In genomic region chr2:172371258-172371657, GRCm38 (mm10) we compare ENCODE assay signal across 8 mouse cellular contexts. TPM values are rescaled to one million over a fixed set of nuclear protein-coding genes. Genes with fewer than 3 reads are reported as not detected.
DNase-seq lines count a peak whose midpoint lies in the region; ATAC-seq and TF ChIP-seq lines count a peak whose summit lies in the region.

No protein-coding gene starts in this region.

- H3K4me1 ChIP-seq in lung, embryonic 14.5 days (ENCODE audit: insufficient read depth) = peaks cover 15% of the 10 kb centered on the region; the same call in 1 of the 2 replicates
- H3K4me1 ChIP-seq in embryonic facial prominence, embryonic 12.5 days = peaks cover 23% of the 10 kb centered on the region
- H3K4me1 ChIP-seq in intestine, embryonic 16.5 days (ENCODE audit: control insufficient read depth, insufficient read depth, low read length) = peaks cover 22% of the 10 kb centered on the region
- H3K4me1 ChIP-seq in neural tube, embryonic 14.5 days (ENCODE audit: control insufficient read depth, insufficient read depth, low read length) = 0 out of 2 replicates have a peak, but pooled peaks cover 7% of the 10 kb centered on the region

- peak overlapping the region; percentile 78 for H3K27ac ChIP-seq in lung, embryonic 14.5 days (ENCODE audit: low read depth)
- peak overlapping the region; percentile 80 for H3K27ac ChIP-seq in embryonic facial prominence, embryonic 12.5 days
- peak overlapping the region; percentile 77 for H3K27ac ChIP-seq in intestine, embryonic 16.5 days (ENCODE audit: low read length)
- H3K27ac ChIP-seq in neural tube, embryonic 14.5 days (ENCODE audit: low read depth, low read length) = no peak overlapping the region

- no peak for TF ChIP-seq CTCF in lung, embryonic 14.5 days (IDR thresholded peaks at IDR 0.05; ENCODE audit: low read depth)

- H3K4me2 ChIP-seq in lung, embryonic 14.5 days = peak overlapping the region; percentile 81
- H3K4me2 ChIP-seq in embryonic facial prominence, embryonic 12.5 days (replicated peaks) = peak overlapping the region; percentile 79
- peak overlapping the region; percentile 74 for H3K4me2 ChIP-seq in intestine, embryonic 16.5 days (ENCODE audit: low read depth, low read length)
- peak overlapping the region; percentile 68 for H3K4me2 ChIP-seq in neural tube, embryonic 14.5 days (ENCODE audit: low read depth, low read length)

- H3K36me3 ChIP-seq in lung, embryonic 14.5 days (ENCODE audit: insufficient read depth) = peaks cover 58% of the 10 kb centered on the region
- peaks cover 50% of the 10 kb centered on the region for H3K36me3 ChIP-seq in embryonic facial prominence, embryonic 12.5 days
- peaks cover 22% of the 10 kb centered on the region; the same call in 1 of the 2 replicates for H3K36me3 ChIP-seq in intestine, embryonic 16.5 days (ENCODE audit: control insufficient read depth, insufficient read depth, low read length)
- peaks cover 24% of the 10 kb centered on the region for H3K36me3 ChIP-seq in neural tube, embryonic 14.5 days (ENCODE audit: control insufficient read depth, insufficient read depth, low read length)

- H3K9ac ChIP-seq in lung, embryonic 14.5 days = peak overlapping the region; percentile 92
- H3K9ac ChIP-seq in embryonic facial prominence, embryonic 12.5 days = peak overlapping the region; percentile 94
- H3K9ac ChIP-seq in intestine, embryonic 16.5 days (ENCODE audit: low read depth, low read length) = peak overlapping the region; percentile 98
- peak overlapping the region; percentile 88 for H3K9ac ChIP-seq in neural tube, embryonic 14.5 days (replicated peaks; ENCODE audit: low read depth, low read length)

- WGBS in lung, embryonic 14.5 days = 0% methylated on average over 11 of the region's 11 CpGs
- under 1% methylated on average over 11 of the region's 11 CpGs for WGBS in embryonic facial prominence, embryonic 12.5 days
- WGBS in intestine, embryonic 16.5 days = 0% methylated on average over 11 of the region's 11 CpGs
- WGBS in neural tube, embryonic 14.5 days = under 1% methylated on average over 11 of the region's 11 CpGs

- DNase-seq in lung, embryonic 14.5 days = no peak
- no peak for DNase-seq in lung, postnatal 4 days
- DNase-seq in cerebellum, postnatal 10 days = no peak
- DNase-seq in adrenal gland, postnatal 14 days = no peak
- DNase-seq in cerebellum, adult 9-10 months = no peak

- ATAC-seq in lung, embryonic 14.5 days (ENCODE audit: insufficient read depth) = no peak
- ATAC-seq in embryonic facial prominence, embryonic 12.5 days (ENCODE audit: insufficient number of reproducible peaks, insufficient read depth, low FRiP score, low TSS enrichment) = no peak
- peak; percentile 1; the same call in 1 of the 2 replicates for ATAC-seq in intestine, embryonic 16.5 days
- no peak for ATAC-seq in neural tube, embryonic 14.5 days (ENCODE audit: low read depth)

- no peaks in the 10 kb centered on the region for H3K27me3 ChIP-seq in lung, embryonic 14.5 days (ENCODE audit: insufficient read depth, low read length)
- no peaks in the 10 kb centered on the region for H3K27me3 ChIP-seq in embryonic facial prominence, embryonic 12.5 days
- H3K27me3 ChIP-seq in intestine, embryonic 16.5 days (replicated peaks; ENCODE audit: control insufficient read depth, insufficient read depth, low read length) = no peaks in the 10 kb centered on the region
- no peaks in the 10 kb centered on the region for H3K27me3 ChIP-seq in neural tube, embryonic 14.5 days (ENCODE audit: control insufficient read depth, insufficient read depth, low read length)

- H3K9me3 ChIP-seq in lung, embryonic 14.5 days (ENCODE audit: low read depth, low read length) = no peaks in the 10 kb centered on the region
- no peaks in the 10 kb centered on the region for H3K9me3 ChIP-seq in embryonic facial prominence, embryonic 12.5 days
- no peaks in the 10 kb centered on the region for H3K9me3 ChIP-seq in intestine, embryonic 16.5 days (ENCODE audit: control insufficient read depth, low read length)
- no peaks in the 10 kb centered on the region for H3K9me3 ChIP-seq in neural tube, embryonic 14.5 days (ENCODE audit: control insufficient read depth, low read length)

- H3K4me3 ChIP-seq in lung, embryonic 14.5 days (ENCODE audit: low read depth, low read length) = peak overlapping the region; percentile 95
- H3K4me3 ChIP-seq in embryonic facial prominence, embryonic 12.5 days = peak overlapping the region; percentile 92
- H3K4me3 ChIP-seq in intestine, embryonic 16.5 days (ENCODE audit: low read length) = peak overlapping the region; percentile 98
- peak overlapping the region; percentile 91 for H3K4me3 ChIP-seq in neural tube, embryonic 14.5 days (ENCODE audit: low read depth, low read length)

RNA-seq across cellular contexts. Expression of gene Cstf1, which starts 0.8 kb away (rescaled TPM):
- polyA plus RNA-seq in lung, embryonic 14.5 days (2014; fragmentation: Nextera tagmentation; extraction: Ambion mirVana) = 50.2 and 53.9 TPM in 2 replicates
- polyA plus RNA-seq in embryonic facial prominence, embryonic 12.5 days (2016; fragmentation: Nextera tagmentation; extraction: Ambion mirVana) = 44.0 and 44.9 TPM in 2 replicates
- polyA plus RNA-seq in intestine, embryonic 16.5 days (2015; fragmentation: Nextera tagmentation; extraction: Ambion mirVana) = 30.8 and 33.7 TPM in 2 replicates
- 24.5 and 28.6 TPM in 2 replicates for polyA plus RNA-seq in neural tube, embryonic 14.5 days (2014; fragmentation: Nextera tagmentation; extraction: Ambion mirVana)
- total RNA-seq in adrenal gland, postnatal 14 days (2021) = 35.5 and 36.1 TPM in 2 replicates

RNA-seq across cellular contexts. Expression of gene Aurka, which starts 0.9 kb away (rescaled TPM):
- polyA plus RNA-seq in lung, embryonic 14.5 days (2014; fragmentation: Nextera tagmentation; extraction: Ambion mirVana) = 161 and 165 TPM in 2 replicates
- 131 TPM in 2 replicates for polyA plus RNA-seq in embryonic facial prominence, embryonic 12.5 days (2016; fragmentation: Nextera tagmentation; extraction: Ambion mirVana)
- 87.4 and 103 TPM in 2 replicates for polyA plus RNA-seq in intestine, embryonic 16.5 days (2015; fragmentation: Nextera tagmentation; extraction: Ambion mirVana)
- 8.4 and 11.9 TPM in 2 replicates for polyA plus RNA-seq in neural tube, embryonic 14.5 days (2014; fragmentation: Nextera tagmentation; extraction: Ambion mirVana)
- total RNA-seq in adrenal gland, postnatal 14 days (2021) = 10.5 and 14.6 TPM in 2 replicates

RNA-seq across cellular contexts. Expression of gene Cass4, which starts 22.3 kb away (rescaled TPM):
- 2.6 and 2.7 TPM in 2 replicates for polyA plus RNA-seq in lung, embryonic 14.5 days (2014; fragmentation: Nextera tagmentation; extraction: Ambion mirVana)
- polyA plus RNA-seq in embryonic facial prominence, embryonic 12.5 days (2016; fragmentation: Nextera tagmentation; extraction: Ambion mirVana) = 0.20 TPM in 2 replicates
- 0.17 and 0.21 TPM in 2 replicates for polyA plus RNA-seq in intestine, embryonic 16.5 days (2015; fragmentation: Nextera tagmentation; extraction: Ambion mirVana)
- 0.16 and 0.36 TPM in 2 replicates for polyA plus RNA-seq in neural tube, embryonic 14.5 days (2014; fragmentation: Nextera tagmentation; extraction: Ambion mirVana)
- total RNA-seq in adrenal gland, postnatal 14 days (2021) = 0.15 and 0.53 TPM in 2 replicates

RNA-seq across cellular contexts. Expression of gene Fam210b, which starts 25.9 kb away (rescaled TPM):
- 29.9 and 31.0 TPM in 2 replicates for polyA plus RNA-seq in lung, embryonic 14.5 days (2014; fragmentation: Nextera tagmentation; extraction: Ambion mirVana)
- 22.5 and 24.1 TPM in 2 replicates for polyA plus RNA-seq in embryonic facial prominence, embryonic 12.5 days (2016; fragmentation: Nextera tagmentation; extraction: Ambion mirVana)
- 15.0 and 16.6 TPM in 2 replicates for polyA plus RNA-seq in intestine, embryonic 16.5 days (2015; fragmentation: Nextera tagmentation; extraction: Ambion mirVana)
- 15.2 and 23.5 TPM in 2 replicates for polyA plus RNA-seq in neural tube, embryonic 14.5 days (2014; fragmentation: Nextera tagmentation; extraction: Ambion mirVana)
- total RNA-seq in adrenal gland, postnatal 14 days (2021) = 17.1 and 26.9 TPM in 2 replicates
